Mouse (Mus musculus): ENCODE measurements around the gene P2ry6. TPM values are rescaled to one million over a fixed set of nuclear protein-coding genes. Genes with fewer than 3 reads are reported as not detected.
A peak's percentile ranks its signal among the peaks of the same experiment; 100 is the strongest.

P2ry6 gene
- polyA plus RNA-seq, 1 experiment: 0.04 TPM

- TF ChIP-seq CEBPB (IDR thresholded peaks at IDR 0.05; ENCODE audit: low read depth): no peak
- TF ChIP-seq FOSL1 (IDR thresholded peaks at IDR 0.05; ENCODE audit: insufficient read depth, low read length, poor library complexity, severe bottlenecking): no peak
- H3K4me3 ChIP-seq (ENCODE audit: insufficient read depth, poor library complexity, severe bottlenecking): peak overlapping the region; percentile 23
- H3K36me3 ChIP-seq (ENCODE audit: control insufficient read depth, insufficient read depth): peaks cover 14% of the 10 kb centered on the region
- peak overlapping the region; percentile 48 for H3ac ChIP-seq (ENCODE audit: control insufficient read depth, insufficient read length, low read depth)
- peaks cover 100% of the 10 kb centered on the region for H3K79me2 ChIP-seq (ENCODE audit: control insufficient read depth, insufficient read depth)
- H3K79me3 ChIP-seq (ENCODE audit: low read depth): peaks cover 90% of the 10 kb centered on the region
- no peaks in the 10 kb centered on the region for H3K27me3 ChIP-seq (ENCODE audit: control insufficient read depth, insufficient read depth, insufficient read length)
These were observed 48.0 kb downstream of the P2ry6 start for GRCm38 (mm10) chr7:100926311-100926923.

- no peak for TF ChIP-seq MAX (IDR thresholded peaks at IDR 0.05)
- TF ChIP-seq USF1 (IDR thresholded peaks at IDR 0.05; ENCODE audit: low read depth): no peak
- no peak for TF ChIP-seq MYOD1 (IDR thresholded peaks at IDR 0.05; ENCODE audit: control insufficient read depth, insufficient read length, low read depth)
- TF ChIP-seq MYOG (IDR thresholded peaks at IDR 0.05; ENCODE audit: control insufficient read depth, extremely low read depth, insufficient read length): no peak
- TF ChIP-seq FOSL1 (IDR thresholded peaks at IDR 0.05; ENCODE audit: insufficient read depth, low read length, poor library complexity, severe bottlenecking): no peak
- TF ChIP-seq CTCF (IDR thresholded peaks at IDR 0.05; ENCODE audit: control insufficient read depth, insufficient read depth, insufficient read length): no peak
- TF ChIP-seq CEBPB (IDR thresholded peaks at IDR 0.05; ENCODE audit: low read depth): no peak
- Histone ChIP-seq H3K27me3 (ENCODE audit: control insufficient read depth, insufficient read depth, insufficient read length) (no peaks in the 10 kb centered on the region), H3K79me2 (ENCODE audit: control insufficient read depth, insufficient read depth) (peaks cover 100% of the 10 kb centered on the region), H3K36me3 (ENCODE audit: control insufficient read depth, insufficient read depth) (peaks cover 15% of the 10 kb centered on the region), H3K79me3 (ENCODE audit: low read depth) (peaks cover 96% of the 10 kb centered on the region), H3K4me3 (ENCODE audit: insufficient read depth, poor library complexity, severe bottlenecking) (no peak overlapping the region), H3ac (ENCODE audit: control insufficient read depth, insufficient read length, low read depth) (no peak overlapping the region)
These were observed 49.6 kb downstream of the P2ry6 start for GRCm38 (mm10) chr7:100924674-100925445.

GRCm38 (mm10) chr7:100924200-100924599, 50.2 kb downstream of the P2ry6 start:
- Histone ChIP-seq H3K36me3 (ENCODE audit: control insufficient read depth, insufficient read depth) (peaks cover 15% of the 10 kb centered on the region), H3K4me3 (ENCODE audit: insufficient read depth, poor library complexity, severe bottlenecking) (no peak overlapping the region), H3K27me3 (ENCODE audit: control insufficient read depth, insufficient read depth, insufficient read length) (no peaks in the 10 kb centered on the region)

GRCm38 (mm10) chr7:100922907-100923306, 51.5 kb downstream of the P2ry6 start:
- no peak for TF ChIP-seq MYOG (IDR thresholded peaks at IDR 0.05; ENCODE audit: control insufficient read depth, extremely low read depth, insufficient read length)
- TF ChIP-seq MYOD1 (IDR thresholded peaks at IDR 0.05; ENCODE audit: control insufficient read depth, insufficient read length, low read depth): no peak
- no peak for TF ChIP-seq FOSL1 (IDR thresholded peaks at IDR 0.05; ENCODE audit: insufficient read depth, low read length, poor library complexity, severe bottlenecking)
- no peak for TF ChIP-seq CEBPB (IDR thresholded peaks at IDR 0.05; ENCODE audit: low read depth)
- TF ChIP-seq MAX (IDR thresholded peaks at IDR 0.05): no peak
- no peak for TF ChIP-seq USF1 (IDR thresholded peaks at IDR 0.05; ENCODE audit: low read depth)
- TF ChIP-seq CTCF (IDR thresholded peaks at IDR 0.05; ENCODE audit: control insufficient read depth, insufficient read depth, insufficient read length): no peak
- Histone ChIP-seq H3K36me3 (ENCODE audit: control insufficient read depth, insufficient read depth) (peaks cover 15% of the 10 kb centered on the region), H3K79me2 (ENCODE audit: control insufficient read depth, insufficient read depth) (peaks cover 100% of the 10 kb centered on the region), H3K79me3 (ENCODE audit: low read depth) (peaks cover 90% of the 10 kb centered on the region), H3ac (ENCODE audit: control insufficient read depth, insufficient read length, low read depth) (no peak overlapping the region), H3K27me3 (ENCODE audit: control insufficient read depth, insufficient read depth, insufficient read length) (no peaks in the 10 kb centered on the region), H3K4me3 (ENCODE audit: insufficient read depth, poor library complexity, severe bottlenecking) (no peak overlapping the region)

More at GRCm38 (mm10) chr7:100924200-100924599, 50.2 kb downstream of the P2ry6 start:
- no peak overlapping the region for H3ac ChIP-seq (ENCODE audit: control insufficient read depth, insufficient read length, low read depth)
- peaks cover 95% of the 10 kb centered on the region for H3K79me3 ChIP-seq (ENCODE audit: low read depth)
- H3K79me2 ChIP-seq (ENCODE audit: control insufficient read depth, insufficient read depth): peaks cover 100% of the 10 kb centered on the region
- TF ChIP-seq FOSL1 (IDR thresholded peaks at IDR 0.05; ENCODE audit: insufficient read depth, low read length, poor library complexity, severe bottlenecking) (no peak), MYOD1 (IDR thresholded peaks at IDR 0.05; ENCODE audit: control insufficient read depth, insufficient read length, low read depth) (no peak), CTCF (IDR thresholded peaks at IDR 0.05; ENCODE audit: control insufficient read depth, insufficient read depth, insufficient read length) (no peak), CEBPB (IDR thresholded peaks at IDR 0.05; ENCODE audit: low read depth) (no peak), MYOG (IDR thresholded peaks at IDR 0.05; ENCODE audit: control insufficient read depth, extremely low read depth, insufficient read length) (no peak), USF1 (IDR thresholded peaks at IDR 0.05; ENCODE audit: low read depth) (no peak), MAX (IDR thresholded peaks at IDR 0.05) (no peak)

- Histone ChIP-seq H3K27me3 (ENCODE audit: control insufficient read depth, insufficient read depth, insufficient read length) (no peaks in the 10 kb centered on the region), H3K79me3 (ENCODE audit: low read depth) (peaks cover 87% of the 10 kb centered on the region), H3K4me3 (ENCODE audit: insufficient read depth, poor library complexity, severe bottlenecking) (no peak overlapping the region), H3K36me3 (ENCODE audit: control insufficient read depth, insufficient read depth) (peaks cover 22% of the 10 kb centered on the region), H3K79me2 (ENCODE audit: control insufficient read depth, insufficient read depth) (peaks cover 100% of the 10 kb centered on the region), H3ac (ENCODE audit: control insufficient read depth, insufficient read length, low read depth) (no peak overlapping the region)
- TF ChIP-seq FOSL1 (IDR thresholded peaks at IDR 0.05; ENCODE audit: insufficient read depth, low read length, poor library complexity, severe bottlenecking) (no peak), MAX (IDR thresholded peaks at IDR 0.05) (no peak)
These were observed 53.2 kb downstream of the P2ry6 start for GRCm38 (mm10) chr7:100921289-100921688.

- H3K79me2 ChIP-seq (ENCODE audit: control insufficient read depth, insufficient read depth): peaks cover 100% of the 10 kb centered on the region
- H3ac ChIP-seq (ENCODE audit: control insufficient read depth, insufficient read length, low read depth): no peak overlapping the region
- TF ChIP-seq CTCF (IDR thresholded peaks at IDR 0.05; ENCODE audit: control insufficient read depth, insufficient read depth, insufficient read length) (no peak), MAX (IDR thresholded peaks at IDR 0.05) (no peak), USF1 (IDR thresholded peaks at IDR 0.05; ENCODE audit: low read depth) (no peak), FOSL1 (IDR thresholded peaks at IDR 0.05; ENCODE audit: insufficient read depth, low read length, poor library complexity, severe bottlenecking) (no peak), MYOD1 (IDR thresholded peaks at IDR 0.05; ENCODE audit: control insufficient read depth, insufficient read length, low read depth) (no peak), CEBPB (IDR thresholded peaks at IDR 0.05; ENCODE audit: low read depth) (no peak), MYOG (IDR thresholded peaks at IDR 0.05; ENCODE audit: control insufficient read depth, extremely low read depth, insufficient read length) (no peak)
- peaks cover 80% of the 10 kb centered on the region for H3K79me3 ChIP-seq (ENCODE audit: low read depth)
- peaks cover 27% of the 10 kb centered on the region for H3K36me3 ChIP-seq (ENCODE audit: control insufficient read depth, insufficient read depth)
- no peaks in the 10 kb centered on the region for H3K27me3 ChIP-seq (ENCODE audit: control insufficient read depth, insufficient read depth, insufficient read length)
- H3K4me3 ChIP-seq (ENCODE audit: insufficient read depth, poor library complexity, severe bottlenecking): no peak overlapping the region
These were observed 54.7 kb downstream of the P2ry6 start for GRCm38 (mm10) chr7:100919809-100920107.
